Mouse (Mus musculus) CD4-positive helper T cell, adult 2 months (primary cell): ENCODE data around the gene Rap1b.
"Not testable (repeated sequence)": the region's sequence is repeated elsewhere in the genome, so short reads cannot be mapped to it uniquely, and the experiment has no call there.

Experiments
- DNase-seq: peaks from one replicate; pipeline ENCODE4 v3.0.0-alpha.2; 2012; ENCODE audit warnings: low read depth, missing footprints, low spot score

Rap1b gene

GRCm38 (mm10) chr10:117845597-117846259 lies at the start of gene Rap1b:
TSS of gene Rap1b (minus strand) at chr10:117846035.
- DNase-seq, result peak; percentile 95

- DNase-seq, result no peak
These were observed 49.4 kb upstream of the Rap1b start for GRCm38 (mm10) chr10:117895186-117895585.

GRCm38 (mm10) chr10:117894114-117895035 lies 48.5 kb upstream of the Rap1b start:
- peak; percentile 68 for DNase-seq

GRCm38 (mm10) chr10:117893128-117893527 lies 47.3 kb upstream of the Rap1b start:
- not testable (repeated sequence) for DNase-seq

GRCm38 (mm10) chr10:117891327-117891726 lies 45.5 kb upstream of the Rap1b start:
- DNase-seq, result no peak

GRCm38 (mm10) chr10:117888822-117889221 lies 43.0 kb upstream of the Rap1b start:
- DNase-seq, result no peak

- no peak for DNase-seq
These were observed 39.5 kb upstream of the Rap1b start for GRCm38 (mm10) chr10:117885358-117885757.

- DNase-seq, result no peak
These were observed 38.9 kb upstream of the Rap1b start for GRCm38 (mm10) chr10:117884760-117885159.

GRCm38 (mm10) chr10:117883438-117883837 lies 37.6 kb upstream of the Rap1b start:
- DNase-seq, result no peak

- no peak for DNase-seq
These were observed 32.8 kb upstream of the Rap1b start for GRCm38 (mm10) chr10:117878628-117879027.

GRCm38 (mm10) chr10:117876801-117877200 lies 31.0 kb upstream of the Rap1b start:
- no peak for DNase-seq

- DNase-seq, result no peak
These were observed 30.6 kb upstream of the Rap1b start for GRCm38 (mm10) chr10:117876400-117876799.

- no peak for DNase-seq
These were observed 29.1 kb upstream of the Rap1b start for GRCm38 (mm10) chr10:117874936-117875335.

- DNase-seq, result peak; percentile 35
These were observed 28.1 kb upstream of the Rap1b start for GRCm38 (mm10) chr10:117873952-117874351.

- DNase-seq, result no peak
These were observed 26.6 kb upstream of the Rap1b start for GRCm38 (mm10) chr10:117872468-117872867.

GRCm38 (mm10) chr10:117867301-117867700 lies 21.5 kb upstream of the Rap1b start:
- no peak for DNase-seq

GRCm38 (mm10) chr10:117866641-117867040 lies 20.8 kb upstream of the Rap1b start:
- no peak for DNase-seq

- peak; percentile 85 for DNase-seq
These were observed 18.9 kb upstream of the Rap1b start for GRCm38 (mm10) chr10:117864695-117865094.

- peak; percentile 66 for DNase-seq
These were observed 18.4 kb upstream of the Rap1b start for GRCm38 (mm10) chr10:117864251-117864650.

GRCm38 (mm10) chr10:117862014-117862580 lies 16.3 kb upstream of the Rap1b start:
- no peak for DNase-seq

- DNase-seq, result peak; percentile 83
These were observed 15.1 kb upstream of the Rap1b start for GRCm38 (mm10) chr10:117860958-117861357.

GRCm38 (mm10) chr10:117860361-117860760 lies 14.5 kb upstream of the Rap1b start:
- DNase-seq, result no peak
